Mouse (Mus musculus) embryonic facial prominence, embryonic 13.5 days (tissue): Measurements from ENCODE around the gene Fhod1. TPM values are rescaled to one million over a fixed set of nuclear protein-coding genes. Genes with fewer than 3 reads are reported as not detected.

ENCODE experiments used
- ATAC-seq: fragments of 200-750 bp; cut with Nextera tagmentation; 2 replicates; pipeline ENCODE4 v1.8.0; 2017; ENCODE audit warnings: low read depth; ENCODE audit not compliant: insufficient number of reproducible peaks, insufficient read depth, low FRiP score, low TSS enrichment
- H3K27ac ChIP-seq: fragments of 300-500 bp; sonication (generic); 2 replicates; pipeline ENCODE4 v1.5.1; 2015; ENCODE audit warnings: moderate library complexity, mild to moderate bottlenecking, inconsistent platforms
- H3K27me3 ChIP-seq: fragments of 300-500 bp; sonication (generic); 2 replicates; pipeline ENCODE4 v1.6.1; 2015; ENCODE audit warnings: mild to moderate bottlenecking, inconsistent platforms
- H3K36me3 ChIP-seq: fragments of 300-500 bp; sonication (generic); 2 replicates; pipeline ENCODE4 v1.6.1; 2015; ENCODE audit warnings: mild to moderate bottlenecking, inconsistent platforms
- H3K4me1 ChIP-seq: fragments of 300-500 bp; sonication (generic); 2 replicates; pipeline ENCODE4 v1.6.1; 2015; ENCODE audit warnings: inconsistent platforms
- H3K4me2 ChIP-seq: fragments of 300-500 bp; sonication (generic); 2 replicates; pipeline ENCODE4 v1.6.1; 2015; ENCODE audit warnings: moderate library complexity, mild to moderate bottlenecking, inconsistent platforms
- H3K4me3 ChIP-seq: fragments of 300-500 bp; sonication (generic); 2 replicates; pipeline ENCODE4 v1.5.1; 2015; ENCODE audit warnings: mild to moderate bottlenecking, inconsistent platforms
- H3K9ac ChIP-seq: fragments of 300-500 bp; sonication (generic); 2 replicates; pipeline ENCODE4 v1.6.1; 2015; ENCODE audit warnings: mild to moderate bottlenecking, inconsistent platforms
- H3K9me3 ChIP-seq: fragments of 300-500 bp; sonication (generic); 2 replicates; pipeline ENCODE4 v1.6.1; 2016; ENCODE audit warnings: inconsistent platforms
- WGBS: fragments of 180-500 bp; shearing (Covaris S2); methylation state at CpG from one replicate; pipeline ENCODE4 v1.1.7; 2015; ENCODE audit warnings: mixed read lengths; 5-methylcytosine and 5-hydroxymethylcytosine counted together
- polyA plus RNA-seq: library from polyadenylated mRNA; unstranded; fragments of >200 nt; fragmentation: Nextera tagmentation; extraction: Ambion mirVana; gene quantifications from 2 replicates; pipeline ENCODE4 v1.2.1, GENCODE M21; 2015

Gene Fhod1
- polyA plus RNA-seq, 1 experiment from 2014 or later = 2.3 TPM

DNA sequence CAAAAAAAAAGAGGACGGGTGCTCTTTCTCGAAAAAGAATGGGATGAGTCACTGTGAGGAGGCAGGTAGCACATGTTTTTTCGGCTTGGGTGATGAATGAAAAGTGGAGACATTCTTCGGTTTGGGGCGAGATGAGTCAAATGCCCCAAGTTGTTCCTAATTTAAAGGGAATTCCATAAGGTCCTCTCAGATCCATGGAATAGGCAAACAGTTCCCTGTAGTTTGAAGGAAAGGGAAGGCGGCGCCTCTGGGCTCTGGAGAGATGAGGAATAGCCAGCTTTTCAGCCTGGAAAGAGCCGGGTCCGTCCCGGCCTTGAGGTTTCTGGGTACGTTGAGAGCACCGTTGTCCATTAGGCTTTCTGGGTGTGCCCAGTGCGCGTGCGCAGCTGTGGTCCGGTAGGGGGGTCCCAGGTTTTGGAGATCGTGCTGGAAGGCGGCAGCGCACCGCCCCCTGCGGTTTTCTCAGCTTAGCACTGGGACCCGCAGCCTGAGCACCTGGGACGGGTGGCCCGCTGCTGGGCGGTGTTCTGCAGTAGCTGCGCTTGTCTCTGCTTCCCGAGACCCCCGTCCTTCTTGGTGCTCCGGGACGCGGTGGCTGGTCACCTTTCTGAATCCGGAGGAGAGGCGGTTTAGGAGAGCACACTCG is 820 bp upstream of the Fhod1 start, which contains the start of gene Slc9a5:
Slc9a5 (plus strand) TSS at position 394 of the 646 bp plus-strand sequence.
- Histone ChIP-seq H3K36me3 (no peaks in the 10 kb centered on the region), H3K4me3 (peak within 1 kb of the TSS; percentile 73), H3K9me3 (no peaks in the 10 kb centered on the region), H3K27ac (peak within 1 kb of the TSS; percentile 86), H3K27me3 (peaks cover 13% of the 10 kb centered on the region; the same call in 1 of the 2 replicates), H3K4me2 (peak within 1 kb of the TSS; percentile 95), H3K9ac (peak within 1 kb of the TSS; percentile 82), H3K4me1 (peaks cover 46% of the 10 kb centered on the region)
- no peak for ATAC-seq
- WGBS = 1% methylated on average over 34 of the region's 34 CpGs

DNA sequence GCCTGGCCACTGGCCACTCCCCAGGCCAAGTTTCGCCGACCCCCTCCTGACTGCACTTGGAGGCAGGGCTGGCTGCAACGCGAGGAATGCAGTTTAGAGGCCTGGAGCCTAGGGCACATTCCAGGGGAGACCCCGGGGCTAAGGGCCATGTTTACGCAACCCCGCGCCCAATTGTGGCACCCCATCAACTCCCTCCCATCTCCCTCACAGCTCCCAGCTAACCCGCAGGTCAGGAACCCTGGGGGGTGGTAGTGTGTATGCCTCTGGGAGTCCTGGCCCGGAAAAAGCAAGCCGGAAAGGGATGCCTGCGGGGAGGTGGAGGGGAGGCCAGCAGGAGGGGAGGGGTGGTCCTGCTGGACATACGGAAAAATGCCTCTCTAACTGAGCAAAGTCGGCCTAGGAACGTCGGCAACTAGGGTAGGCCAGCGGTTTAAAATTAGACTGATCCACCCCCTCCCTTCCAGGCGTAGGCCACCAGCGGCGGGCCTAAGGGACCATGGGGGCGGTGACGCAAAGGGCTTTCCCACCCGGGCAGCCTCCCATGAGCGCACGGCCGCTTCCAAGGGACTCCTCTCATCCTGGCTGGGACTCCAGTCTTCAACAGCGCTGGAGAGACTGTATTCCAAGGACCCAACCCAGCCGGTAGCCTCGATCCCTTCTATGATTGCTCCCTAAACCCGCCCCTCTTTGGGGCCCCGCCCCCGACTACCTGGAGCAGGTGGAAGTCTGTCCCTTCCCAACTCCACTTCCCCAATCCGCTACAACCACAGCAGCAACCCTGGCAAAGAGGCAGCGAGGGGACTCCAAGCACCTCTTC is 934 bp downstream of the Fhod1 start:
- WGBS = 2% methylated on average over 34 of the region's 34 CpGs
- no peak; the same call in 1 of the 2 replicates for ATAC-seq
- H3K4me3 ChIP-seq = peak overlapping the region; percentile 73

GRCm38 (mm10) chr8:105345061-105345975 is 2.4 kb downstream of the Fhod1 start:
- H3K4me1 ChIP-seq = peaks cover 46% of the 10 kb centered on the region
- WGBS = 39% methylated on average over 7 of the region's 7 CpGs
- H3K36me3 ChIP-seq = 0 out of 2 replicates have a peak, but pooled peaks cover 4% of the 10 kb centered on the region
- H3K9me3 ChIP-seq = no peaks in the 10 kb centered on the region
- peak overlapping the region; percentile 22; the same call in 1 of the 2 replicates for H3K27ac ChIP-seq
- no peak for ATAC-seq
- no peak overlapping the region for H3K4me3 ChIP-seq
- peak overlapping the region; percentile 95 for H3K4me2 ChIP-seq
- H3K27me3 ChIP-seq = peaks cover 9% of the 10 kb centered on the region; the same call in 1 of the 2 replicates
- H3K9ac ChIP-seq = 0 out of 2 replicates have a peak overlapping the region, but pooled peaks have one; percentile 11

More for the DNA sequence above, 934 bp downstream of the Fhod1 start:
- peaks cover 46% of the 10 kb centered on the region for H3K4me1 ChIP-seq
- no peaks in the 10 kb centered on the region for H3K36me3 ChIP-seq
- no peaks in the 10 kb centered on the region for H3K9me3 ChIP-seq
- H3K27ac ChIP-seq = peak overlapping the region; percentile 86
- H3K4me2 ChIP-seq = peak overlapping the region; percentile 95
- H3K9ac ChIP-seq = peak overlapping the region; percentile 82
- H3K27me3 ChIP-seq = peaks cover 13% of the 10 kb centered on the region; the same call in 1 of the 2 replicates

GRCm38 (mm10) chr8:105343791-105344574 is 3.8 kb downstream of the Fhod1 start:
- Histone ChIP-seq H3K27ac (no peak overlapping the region), H3K4me3 (no peak overlapping the region), H3K9me3 (no peaks in the 10 kb centered on the region), H3K4me2 (no peak overlapping the region), H3K4me1 (peaks cover 42% of the 10 kb centered on the region), H3K27me3 (no peaks in the 10 kb centered on the region; the same call in 1 of the 2 replicates), H3K36me3 (0 out of 2 replicates have a peak, but pooled peaks cover 4% of the 10 kb centered on the region), H3K9ac (0 out of 2 replicates have a peak overlapping the region, but pooled peaks have one; percentile 2)
- no peak for ATAC-seq
- 65% methylated on average over 8 of the region's 8 CpGs for WGBS

GRCm38 (mm10) chr8:105342768-105343167 is 5.0 kb downstream of the Fhod1 start:
- ATAC-seq = no peak

DNA sequence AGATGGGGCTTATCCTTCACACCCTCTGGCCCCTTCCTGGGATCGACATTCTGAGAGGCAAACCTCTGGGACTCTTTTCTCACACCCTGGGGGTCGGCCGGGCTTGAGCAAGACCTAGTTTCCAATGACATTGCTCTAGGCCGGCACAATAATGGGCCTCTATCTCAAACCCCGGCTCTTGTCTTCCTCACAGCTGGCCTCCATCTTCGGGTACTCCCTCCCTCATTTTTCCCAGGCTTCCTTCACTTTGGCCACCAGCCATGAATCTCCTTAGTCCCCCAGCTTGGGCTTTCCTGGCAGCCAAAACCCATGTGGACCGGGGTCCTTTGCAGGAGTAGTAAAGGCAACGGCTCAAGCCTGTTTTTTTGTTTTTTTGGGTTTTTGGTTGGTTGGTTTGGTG is 6.4 kb downstream of the Fhod1 start:
- no peak for ATAC-seq
- H3K27me3 ChIP-seq = no peaks in the 10 kb centered on the region
- H3K9me3 ChIP-seq = no peaks in the 10 kb centered on the region
- H3K9ac ChIP-seq = 0 out of 2 replicates have a peak overlapping the region, but pooled peaks have one; percentile 21
- peaks cover 45% of the 10 kb centered on the region for H3K4me1 ChIP-seq
- no peak overlapping the region; the same call in 1 of the 2 replicates for H3K27ac ChIP-seq
- WGBS = 33% methylated on average over 8 of the region's 8 CpGs
- H3K4me2 ChIP-seq = no peak overlapping the region
- no peak overlapping the region for H3K4me3 ChIP-seq
- H3K36me3 ChIP-seq = peaks cover 21% of the 10 kb centered on the region

More at GRCm38 (mm10) chr8:105342768-105343167, 5.0 kb downstream of the Fhod1 start:
- no peak overlapping the region for H3K27ac ChIP-seq
- H3K4me3 ChIP-seq = no peak overlapping the region
- H3K4me1 ChIP-seq = peaks cover 49% of the 10 kb centered on the region
- no peak overlapping the region for H3K4me2 ChIP-seq
- H3K9ac ChIP-seq = no peak overlapping the region
- H3K27me3 ChIP-seq = no peaks in the 10 kb centered on the region
- H3K36me3 ChIP-seq = peaks cover 8% of the 10 kb centered on the region
- H3K9me3 ChIP-seq = no peaks in the 10 kb centered on the region
- 71% methylated on average over 4 of the region's 4 CpGs for WGBS

GRCm38 (mm10) chr8:105339886-105340635 is 7.7 kb downstream of the Fhod1 start:
- H3K4me3 ChIP-seq = no peak overlapping the region
- H3K9me3 ChIP-seq = no peaks in the 10 kb centered on the region
- no peak for ATAC-seq
- 80% methylated on average over 6 of the region's 6 CpGs for WGBS
- no peak overlapping the region; the same call in 1 of the 2 replicates for H3K27ac ChIP-seq
- H3K4me2 ChIP-seq = no peak overlapping the region
- no peak overlapping the region for H3K9ac ChIP-seq
- H3K4me1 ChIP-seq = peaks cover 31% of the 10 kb centered on the region
- H3K27me3 ChIP-seq = no peaks in the 10 kb centered on the region
- H3K36me3 ChIP-seq = peaks cover 35% of the 10 kb centered on the region

GRCm38 (mm10) chr8:105338992-105339391 is 8.8 kb downstream of the Fhod1 start:
- Histone ChIP-seq H3K27ac (peak overlapping the region; percentile 73; the same call in 1 of the 2 replicates), H3K9ac (peak overlapping the region; percentile 41)
- 22% methylated on average over 4 of the region's 4 CpGs for WGBS

GRCm38 (mm10) chr8:105336373-105337130 is 11.2 kb downstream of the Fhod1 start:
- WGBS = 56% methylated on average over 32 of the region's 32 CpGs
- H3K4me2 ChIP-seq = no peak overlapping the region
- ATAC-seq = no peak

More at GRCm38 (mm10) chr8:105338992-105339391, 8.8 kb downstream of the Fhod1 start:
- H3K4me1 ChIP-seq = peaks cover 22% of the 10 kb centered on the region
- no peak for ATAC-seq
- H3K27me3 ChIP-seq = no peaks in the 10 kb centered on the region
- H3K9me3 ChIP-seq = no peaks in the 10 kb centered on the region
- no peak overlapping the region for H3K4me3 ChIP-seq
- peaks cover 45% of the 10 kb centered on the region for H3K36me3 ChIP-seq
- peak overlapping the region; percentile 24; the same call in 1 of the 2 replicates for H3K4me2 ChIP-seq

More at GRCm38 (mm10) chr8:105336373-105337130, 11.2 kb downstream of the Fhod1 start:
- H3K4me1 ChIP-seq = peaks cover 21% of the 10 kb centered on the region
- H3K4me3 ChIP-seq = no peak overlapping the region
- H3K36me3 ChIP-seq = peaks cover 67% of the 10 kb centered on the region
- H3K27me3 ChIP-seq = no peaks in the 10 kb centered on the region
- no peak overlapping the region for H3K27ac ChIP-seq
- no peak overlapping the region for H3K9ac ChIP-seq
- no peaks in the 10 kb centered on the region for H3K9me3 ChIP-seq
